Mouse (Mus musculus) lung, adult 2 months (tissue): Measurements from ENCODE around the gene Zfp2.

Source experiments
- CTCF ChIP-seq: fragments of 200-500 bp; IDR thresholded peaks from 2 replicates; pipeline ENCODE4 v1.5.1; 2011; ENCODE audit warnings: mild to moderate bottlenecking, low read length, control low read depth; ENCODE audit not compliant: insufficient read depth
- POLR2A ChIP-seq: fragments of 200-500 bp; IDR thresholded peaks from 2 replicates; pipeline ENCODE4 v1.6.1; 2011; ENCODE audit warnings: low read depth, mild to moderate bottlenecking, control low read depth, low read length, borderline replicate concordance; ENCODE audit errors: extremely low read depth

- TF ChIP-seq CTCF (no peak), POLR2A (no peak)
Measured at GRCm38 (mm10) chr11:50883756-50884155, 32.2 kb downstream of the Zfp2 start.
